In genomic region chr6:36816666-36817065, GRCm38 (mm10) we compare ENCODE assay signal across 17 mouse cellular contexts.
"Had no signal": no experiment of that assay in that cellular context is flagged by ENCODE, and none has a peak within 500 bp of the region (broad histone marks: within the 10 kb centered on the region; RNA-seq: fewer than 3 reads in every experiment).

No protein-coding gene starts in this region.

- H3K27ac ChIP-seq: limb, embryonic 12.5 days; liver, embryonic 13.5 days; lung, embryonic 15.5 days; macrophage; midbrain, embryonic 12.5 days; neural tube, embryonic 15.5 days had no signal

- H3K4me3 ChIP-seq: limb, embryonic 12.5 days; liver, embryonic 13.5 days; lung, embryonic 15.5 days; megakaryocyte, embryonic 14.5 days; midbrain, embryonic 12.5 days; neural tube, embryonic 15.5 days had no signal

- DNase-seq: kidney, postnatal 10 days; kidney, postnatal 4 days; liver; liver, embryonic 13.5 days; liver, postnatal 0 days; lung, postnatal 14 days; retina, postnatal 1 day; right cerebral cortex, postnatal 4 days; spleen, adult 18-20 months; thymus, adult 18-20 months; thymus, postnatal 14 days had no signal
